Mouse (Mus musculus) cerebellum, postnatal 4 days (tissue): ENCODE results near the gene Sf3b5.
"Not testable (repeated sequence)": the region's sequence is repeated elsewhere in the genome, so short reads cannot be mapped to it uniquely, and the experiment has no call there.

Source experiments
- DNase-seq, 2 experiments: peaks; one replicate each; pipeline ENCODE4 v3.0.0; 2022; ENCODE audit warnings: low spot score in 2 of 2, mixed read lengths in 1 of 2

Sf3b5 gene

DNA sequence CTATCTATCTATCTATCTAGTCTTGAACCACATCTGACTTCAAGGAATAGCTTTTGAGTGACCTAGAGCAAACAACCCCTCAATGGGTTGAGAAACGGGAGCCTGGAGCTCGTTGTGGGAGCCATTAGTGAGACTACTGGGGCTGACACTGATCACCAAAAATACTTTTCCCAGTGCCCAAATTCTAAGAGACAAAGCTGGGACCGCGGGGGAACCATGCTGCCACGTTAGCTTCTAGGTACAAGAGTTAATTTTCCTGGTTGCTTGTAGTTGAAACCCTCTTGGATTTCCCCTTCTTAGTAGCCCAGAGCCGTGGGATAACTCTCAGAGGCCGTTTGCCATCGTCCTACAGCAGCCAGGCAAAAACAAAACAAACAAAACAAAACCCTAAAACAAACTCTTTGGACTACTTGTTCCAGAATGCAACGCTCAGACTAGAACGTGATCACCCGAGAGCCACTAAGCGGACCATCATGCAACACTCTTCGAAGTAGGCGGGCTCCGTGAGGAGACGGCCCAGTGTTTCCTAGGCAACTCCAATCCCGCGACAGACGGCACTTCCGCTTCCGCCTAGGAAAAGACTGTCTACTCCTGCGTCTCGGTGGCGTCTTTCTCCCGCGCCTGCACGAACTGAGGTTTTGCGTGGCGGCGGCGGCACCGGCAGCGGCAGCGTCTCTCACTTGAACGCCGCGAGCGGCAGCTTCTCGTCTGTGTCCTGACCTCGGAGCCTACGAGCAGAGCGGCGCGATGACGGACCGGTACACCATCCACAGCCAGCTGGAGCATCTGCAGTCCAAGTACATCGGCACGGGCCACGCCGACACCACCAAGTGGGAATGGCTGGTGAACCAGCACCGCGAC lies 3.0 kb downstream of the Sf3b5 start:
- peak; percentile 82 to 90 for DNase-seq

DNA sequence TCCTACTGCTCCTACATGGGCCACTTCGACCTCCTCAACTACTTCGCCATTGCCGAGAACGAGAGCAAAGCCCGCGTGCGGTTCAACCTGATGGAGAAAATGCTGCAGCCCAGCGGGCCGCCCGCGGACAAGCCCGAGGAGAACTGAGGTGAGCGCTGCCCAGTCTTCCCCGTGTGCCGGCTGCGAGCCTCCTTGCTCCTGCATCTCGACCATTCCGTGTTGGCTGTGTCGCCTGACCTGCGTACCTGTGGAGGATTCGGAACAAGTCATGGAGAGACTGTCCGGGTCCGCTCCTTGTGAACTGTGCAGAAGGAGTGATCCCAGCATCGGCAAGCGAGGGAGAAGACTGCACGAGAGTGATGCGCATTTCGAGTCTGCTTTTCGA lies 3.6 kb downstream of the Sf3b5 start:
- no peak for DNase-seq

- no peak for DNase-seq
Observed at GRCm38 (mm10) chr10:13014026-13014425, 8.9 kb downstream of the Sf3b5 start.

GRCm38 (mm10) chr10:13016573-13016972 lies 11.4 kb downstream of the Sf3b5 start:
- peak in 1 of 2 experiments; percentile 65 for DNase-seq

DNA sequence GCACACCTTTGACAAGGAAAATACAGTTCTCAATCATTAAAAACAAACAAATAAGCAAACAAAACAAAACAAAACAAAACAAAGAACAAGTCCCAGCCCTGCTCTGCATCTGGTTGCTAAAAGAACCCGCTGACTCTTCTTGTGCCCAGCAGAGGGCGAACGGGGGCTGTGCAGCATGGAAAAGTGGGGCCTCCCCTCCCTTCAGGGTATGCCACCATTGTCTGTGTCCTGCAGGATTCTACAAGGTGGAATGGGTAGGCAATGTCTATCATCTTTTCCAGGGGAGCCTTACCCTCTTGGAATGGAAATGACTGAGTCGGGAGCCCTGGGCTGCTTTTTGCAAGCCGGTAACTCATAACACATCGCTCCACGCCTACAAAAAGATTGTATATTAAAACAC lies 13.4 kb downstream of the Sf3b5 start:
- DNase-seq = peak in 1 of 2 experiments; percentile 45

GRCm38 (mm10) chr10:13019026-13019425 lies 13.9 kb downstream of the Sf3b5 start:
- no peak for DNase-seq

- no peak for DNase-seq
Observed at GRCm38 (mm10) chr10:13022103-13022502, 17.0 kb downstream of the Sf3b5 start.

DNA sequence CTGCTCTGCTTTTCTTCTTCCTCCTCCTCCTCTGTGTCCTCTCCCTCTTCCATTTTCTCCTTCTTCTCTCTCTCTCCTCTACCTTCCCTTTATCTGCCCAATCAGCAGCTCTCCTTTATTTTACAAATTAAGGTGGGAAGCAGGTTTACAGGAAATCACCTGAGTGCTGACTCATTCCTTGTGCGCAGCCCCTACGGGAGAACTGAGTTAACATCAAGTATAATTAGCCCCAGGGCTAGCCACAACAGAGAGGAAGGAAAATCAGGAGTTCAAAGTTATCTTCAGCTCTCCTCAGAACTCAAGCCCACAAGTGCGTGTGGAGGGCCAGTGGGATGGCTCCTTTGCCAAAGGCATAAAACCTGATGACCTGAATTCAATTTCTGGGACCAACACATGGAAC lies 18.8 kb downstream of the Sf3b5 start:
- not testable (repeated sequence) for DNase-seq

DNA sequence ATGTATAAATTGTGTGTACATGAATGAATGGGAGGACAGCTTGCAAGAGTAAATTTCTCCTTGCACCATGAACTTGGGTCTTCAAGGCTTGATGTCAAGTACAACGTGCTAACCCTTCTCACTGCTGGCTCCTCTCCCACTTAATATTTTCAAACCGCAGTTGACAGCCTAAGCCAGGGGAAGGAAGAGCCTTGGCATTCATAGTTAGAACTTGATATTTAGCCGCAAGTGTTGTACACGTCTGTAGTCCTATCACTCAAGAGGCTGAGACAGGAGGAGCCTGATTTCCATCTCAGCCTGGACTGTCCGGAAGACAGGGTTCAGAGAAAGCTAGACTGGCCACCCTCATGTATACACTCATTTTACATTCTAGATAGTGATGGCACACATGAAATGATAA lies 22.6 kb downstream of the Sf3b5 start:
- DNase-seq = no peak

- DNase-seq = no peak
Observed at GRCm38 (mm10) chr10:13028215-13028614, 23.1 kb downstream of the Sf3b5 start.

DNA sequence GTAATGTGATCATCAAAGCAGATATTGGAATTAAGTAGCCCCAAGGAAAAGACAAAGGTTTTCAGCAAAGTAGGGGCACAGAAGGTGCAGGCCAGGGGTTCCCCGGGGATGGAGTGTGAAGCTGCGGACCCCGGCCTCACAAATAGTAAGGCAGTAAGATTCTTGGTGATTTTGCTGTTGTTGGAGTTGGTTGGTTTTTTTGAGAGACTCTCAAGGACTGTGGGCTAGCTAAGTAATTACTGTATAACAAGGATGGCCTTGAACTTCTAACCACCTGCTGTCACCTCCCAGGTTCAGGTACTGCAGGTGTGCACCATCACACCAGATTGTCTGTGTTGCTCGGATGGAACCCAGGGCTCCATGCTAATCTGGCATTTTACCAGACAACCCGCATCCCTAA lies 24.3 kb downstream of the Sf3b5 start:
- no peak for DNase-seq

GRCm38 (mm10) chr10:13035270-13035669 lies 30.1 kb downstream of the Sf3b5 start:
- DNase-seq = no peak

DNA sequence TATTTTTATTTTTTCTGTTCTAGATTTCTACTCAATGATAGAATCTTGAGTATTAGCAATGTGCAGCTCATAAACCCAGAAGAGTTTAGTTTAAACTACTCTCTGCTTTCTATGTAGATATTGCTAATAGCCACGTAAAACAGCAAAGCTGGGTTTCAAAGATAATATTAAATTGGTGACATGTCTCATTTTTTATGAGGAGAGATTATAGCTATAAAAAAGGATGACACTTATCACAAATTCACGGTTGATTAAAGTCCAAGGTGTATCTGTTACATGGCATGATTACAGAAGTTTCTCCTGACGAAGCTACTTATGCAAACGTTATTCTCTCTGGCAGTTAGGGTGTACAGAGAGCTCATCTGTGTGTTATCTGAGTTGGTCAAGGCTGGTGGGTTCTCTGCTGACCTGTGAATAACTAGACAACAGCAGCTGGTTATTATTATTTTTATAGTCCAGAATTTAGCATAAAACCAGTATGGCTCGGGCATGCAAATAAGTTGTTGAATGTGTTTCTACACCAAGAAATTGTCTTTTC lies 34.6 kb downstream of the Sf3b5 start:
- no peak for DNase-seq

GRCm38 (mm10) chr10:13044659-13045058 lies 39.5 kb downstream of the Sf3b5 start:
- DNase-seq = peak in 1 of 2 experiments; percentile 69

DNA sequence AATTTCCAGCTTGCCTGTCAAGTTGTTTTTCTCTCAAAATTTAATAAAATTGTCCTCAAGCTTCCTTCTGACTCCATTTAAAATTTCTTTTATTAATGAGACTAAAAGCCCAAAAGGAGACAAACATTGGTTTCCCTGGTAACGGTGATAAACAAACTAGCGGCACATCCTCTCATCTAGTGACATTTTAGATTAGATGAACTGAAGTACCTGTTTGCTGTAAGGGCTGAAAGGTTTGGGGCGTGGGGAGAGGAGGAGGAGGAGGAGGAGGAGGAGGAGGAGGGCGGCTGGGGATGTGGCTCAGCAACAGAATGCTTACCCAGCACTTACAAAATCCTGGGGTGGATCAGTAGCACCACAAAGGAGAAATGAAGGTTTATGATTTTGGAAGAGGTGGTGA lies 42.7 kb downstream of the Sf3b5 start:
- no peak for DNase-seq

GRCm38 (mm10) chr10:13056863-13057381 lies 51.8 kb downstream of the Sf3b5 start:
- DNase-seq = no peak
